Mouse (Mus musculus): ENCODE data around the gene Tram1l1.
"Not testable (repeated sequence)": the region's sequence is repeated elsewhere in the genome, so short reads cannot be mapped to it uniquely, and the experiment has no call there.

Tram1l1 gene

DNA sequence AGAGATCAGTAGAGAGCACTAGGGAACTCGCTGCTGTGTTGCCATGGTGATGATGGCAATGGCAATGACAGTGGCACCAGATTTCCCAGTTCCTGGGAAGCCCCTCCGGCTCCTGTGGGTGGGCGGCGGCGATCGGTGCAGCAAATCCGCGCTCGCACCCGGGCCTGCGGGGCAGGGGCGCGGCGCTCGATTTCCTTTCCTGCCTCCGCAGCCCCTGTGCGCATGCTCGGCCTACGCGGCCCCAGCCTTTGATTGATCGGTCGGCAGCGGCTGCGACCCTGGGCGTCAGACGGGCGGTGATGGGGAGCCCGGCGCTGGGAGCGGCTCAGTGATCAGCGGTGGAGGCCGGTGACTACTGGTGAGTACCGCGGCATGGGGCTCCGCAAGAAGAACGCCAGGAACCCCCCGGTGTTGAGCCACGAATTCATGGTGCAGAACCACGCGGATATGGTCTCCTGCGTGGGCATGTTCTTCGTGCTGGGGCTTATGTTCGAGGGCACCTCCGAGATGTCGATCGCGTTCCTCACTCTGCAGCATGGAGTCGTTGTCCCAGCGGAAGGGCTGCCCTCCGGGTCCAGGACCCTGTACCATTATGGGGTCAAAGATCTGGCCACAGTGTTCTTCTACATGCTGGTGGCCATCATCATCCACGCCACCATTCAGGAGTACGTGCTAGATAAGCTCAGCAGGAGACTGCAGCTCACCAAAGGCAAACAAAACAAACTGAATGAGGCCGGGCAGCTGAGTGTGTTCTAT lies at the start of gene Tram1l1:
Gene Tram1l1 (plus strand): TSS at position 35 of the 756 bp plus-strand sequence.
- peak; percentile 81 to 85 for DNase-seq (ENCODE audit: low spot score in 2 of 2)

DNA sequence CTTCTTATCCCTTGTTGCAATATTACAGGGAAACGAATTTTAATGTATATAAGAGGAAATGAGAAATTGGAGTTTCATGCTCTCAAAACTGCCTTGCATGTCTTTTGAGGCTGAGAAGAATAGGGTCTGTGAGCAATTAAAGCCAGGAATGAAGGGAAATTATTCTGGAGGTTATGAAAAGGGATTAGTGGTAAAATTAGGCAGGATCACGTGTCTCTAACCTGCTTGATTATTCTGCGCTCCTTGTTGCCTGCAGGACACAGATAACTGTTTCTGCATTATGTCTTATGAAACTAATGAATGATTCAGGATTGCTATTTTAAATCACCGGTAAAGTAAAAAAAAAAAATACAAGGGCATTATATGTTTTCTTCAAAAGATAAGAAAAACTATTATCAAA lies 49.4 kb upstream of the Tram1l1 start:
- no peak for DNase-seq (ENCODE audit: low spot score in 2 of 2)

DNA sequence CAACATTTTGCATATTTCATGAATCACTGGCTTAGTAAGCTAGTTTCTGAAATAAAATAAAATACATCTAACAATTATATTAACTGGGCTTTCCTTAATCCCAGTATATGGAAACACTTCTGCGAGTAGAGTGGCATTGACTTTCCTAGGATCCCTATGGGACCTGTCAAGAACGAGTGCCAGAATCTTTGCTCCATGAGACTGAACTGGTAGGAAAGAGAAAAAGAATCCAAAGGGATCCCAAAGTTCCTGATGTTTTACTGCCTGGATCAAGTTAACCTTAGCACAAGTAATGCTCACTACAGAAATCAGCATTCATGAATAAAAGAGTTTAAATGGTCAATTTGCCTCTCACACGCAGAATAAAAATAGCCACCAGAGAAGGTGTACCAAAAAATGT lies 49.0 kb upstream of the Tram1l1 start:
- no peak for DNase-seq (ENCODE audit: low spot score in 2 of 2)

DNA sequence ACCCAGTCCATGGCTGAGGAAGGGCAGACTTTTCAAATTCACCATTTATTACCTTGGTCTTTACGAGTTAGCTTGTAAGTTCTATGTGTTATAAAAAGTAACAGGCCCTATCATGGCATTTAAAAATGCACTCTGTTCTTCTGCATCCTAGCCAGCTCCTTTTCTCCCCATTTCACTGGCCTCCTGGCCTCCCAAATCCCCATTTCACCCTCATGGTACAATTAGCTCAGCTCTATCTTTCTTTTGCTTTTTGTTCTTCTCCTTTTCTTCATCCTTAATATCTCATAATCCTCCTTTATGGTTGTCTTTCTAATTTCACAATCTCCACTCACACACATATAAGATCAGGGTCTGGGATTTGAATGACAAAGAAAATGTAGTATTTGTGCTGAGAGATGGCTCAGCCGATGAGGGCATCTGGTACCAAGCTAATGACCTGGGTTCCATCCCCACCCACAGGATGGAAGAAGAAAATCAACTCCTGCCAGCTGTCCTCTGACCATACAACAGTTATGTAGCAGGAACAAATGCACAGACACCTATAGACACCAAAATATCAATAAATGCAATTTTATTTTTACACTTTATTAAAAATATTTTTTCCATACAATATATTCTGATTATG lies 48.1 kb upstream of the Tram1l1 start:
- no peak for DNase-seq (ENCODE audit: low spot score in 2 of 2)

DNA sequence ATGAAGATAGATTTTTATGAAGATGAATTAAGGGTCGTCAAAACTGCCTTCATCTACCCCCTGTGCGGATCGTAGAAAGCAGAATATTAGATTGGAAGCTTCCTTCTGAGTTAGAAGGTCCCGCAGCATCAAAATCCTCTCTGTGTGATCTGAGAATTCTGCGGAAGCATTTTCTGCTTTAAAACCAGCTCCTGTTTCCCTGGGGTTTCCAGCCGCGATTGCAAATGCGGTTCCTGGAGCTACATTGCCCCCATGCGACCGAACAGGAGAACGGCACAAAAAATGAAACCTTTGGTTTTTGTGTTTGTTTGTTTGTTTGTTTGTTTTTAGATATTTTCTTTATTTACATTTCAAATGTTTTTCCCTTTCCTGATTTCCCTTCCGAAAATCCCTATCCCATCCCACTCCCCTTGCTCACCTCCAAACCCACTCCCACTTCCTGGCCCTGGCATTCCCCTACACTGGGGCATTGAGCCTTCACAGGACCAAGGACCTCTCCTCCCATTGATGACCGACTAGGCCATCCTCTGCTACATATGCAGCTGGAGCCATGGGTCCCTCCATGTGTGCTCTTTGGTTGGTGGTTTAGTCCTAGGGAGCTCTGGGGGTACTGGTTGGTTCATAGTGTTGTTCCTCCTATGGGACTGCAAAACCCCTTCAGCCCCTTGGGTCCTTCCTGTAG lies 45.6 kb upstream of the Tram1l1 start:
- DNase-seq (ENCODE audit: low spot score in 2 of 2), result peak in 1 of 2 experiments; percentile 53

DNA sequence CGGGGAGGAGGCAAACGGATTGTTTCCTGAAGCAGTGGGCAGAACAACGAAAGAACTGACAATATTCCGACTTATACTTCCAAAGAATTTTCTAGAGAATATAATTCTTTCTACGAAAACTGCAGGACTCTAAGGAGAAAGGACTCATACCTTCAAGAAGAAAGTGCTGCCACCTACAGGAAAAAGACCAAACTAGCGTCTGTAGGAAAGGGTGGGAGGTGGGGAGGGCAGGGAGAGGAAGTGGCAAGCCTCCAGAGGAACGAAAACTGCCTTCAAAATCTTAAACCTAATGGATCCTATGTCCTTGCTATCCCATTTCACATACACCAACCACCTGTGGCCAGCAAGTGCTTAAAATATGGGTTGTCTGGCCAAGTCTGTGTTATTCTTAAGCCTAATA lies 31.7 kb upstream of the Tram1l1 start:
- not testable (repeated sequence) for DNase-seq (ENCODE audit: low spot score in 2 of 2)

DNA sequence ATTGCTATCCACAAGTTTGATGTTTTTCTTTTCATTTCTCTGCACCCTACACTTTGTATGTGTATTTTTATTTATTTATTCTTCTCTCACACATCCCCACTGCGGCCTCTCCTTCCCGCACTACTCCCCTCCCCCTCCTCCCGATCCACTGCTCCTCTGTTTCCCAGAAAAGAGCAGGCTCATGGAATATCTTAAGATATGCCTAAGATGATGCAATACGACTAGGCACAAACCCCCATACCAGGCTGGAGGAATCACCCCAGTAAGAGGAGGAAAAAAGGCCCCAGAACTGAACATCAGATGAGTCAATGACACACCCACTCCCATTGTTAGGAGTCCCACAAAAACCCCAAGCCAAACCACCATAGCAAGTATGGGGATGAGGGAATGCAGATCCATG lies 1.4 kb upstream of the Tram1l1 start:
- no peak for DNase-seq (ENCODE audit: low spot score in 2 of 2)

DNA sequence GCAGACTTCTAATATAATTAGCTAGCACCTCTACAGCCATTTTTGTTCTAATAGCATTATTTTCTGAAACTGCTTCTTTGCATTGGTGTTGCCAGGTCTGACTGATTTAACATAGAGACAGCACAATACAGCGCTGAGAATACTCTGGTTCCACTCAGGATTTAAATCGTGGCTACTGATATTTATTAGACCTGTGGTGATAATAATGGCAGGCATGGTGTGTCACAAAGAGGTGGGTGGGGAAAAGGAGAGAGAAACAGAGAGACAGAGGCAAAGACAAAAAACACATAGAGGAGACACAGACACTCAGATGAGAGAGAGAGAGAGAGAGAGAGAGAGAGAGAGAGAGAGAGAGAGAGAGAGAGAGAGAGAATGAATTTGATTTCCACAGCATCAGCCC lies 257 bp upstream of the Tram1l1 start:
- no peak for DNase-seq (ENCODE audit: low spot score in 2 of 2)

DNA sequence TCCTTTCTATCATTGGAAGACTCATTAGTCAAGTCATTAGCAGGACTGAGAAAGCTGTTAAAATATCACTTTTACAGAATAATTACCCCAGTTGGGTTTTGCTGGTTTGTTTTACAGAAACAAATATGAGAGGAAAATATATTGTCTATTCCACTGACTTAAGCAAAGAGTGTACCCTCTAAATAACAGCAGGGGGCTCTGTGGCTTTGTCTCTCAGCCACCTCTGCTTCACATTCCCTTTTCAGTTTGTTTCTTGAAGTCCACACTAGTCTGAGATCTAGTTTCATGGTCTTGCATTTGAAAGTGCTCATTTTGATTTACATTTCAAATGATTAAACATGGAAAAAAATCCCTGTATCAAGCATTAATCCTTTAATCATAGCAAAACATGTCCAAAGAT lies 25.8 kb downstream of the Tram1l1 start:
- DNase-seq (ENCODE audit: low spot score in 2 of 2), result no peak

DNA sequence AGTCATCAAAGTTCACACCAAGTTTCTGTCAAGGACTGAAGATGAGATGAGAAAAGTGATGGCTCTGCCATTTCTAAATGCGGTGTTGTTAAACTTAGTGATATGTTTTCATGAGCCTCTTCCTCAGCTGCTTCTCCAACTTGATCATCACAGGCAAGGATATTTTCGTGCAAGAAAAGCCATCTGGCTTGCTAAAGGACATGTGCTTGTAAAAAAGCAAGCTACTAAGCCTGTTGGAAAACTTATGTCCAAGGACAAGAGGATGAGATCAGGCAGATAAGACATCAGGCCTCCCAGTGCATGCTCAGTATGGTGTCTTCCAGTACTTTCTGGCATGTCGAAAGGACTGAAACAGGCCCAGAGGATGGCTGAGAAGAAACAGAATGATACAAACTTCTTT lies 36.9 kb downstream of the Tram1l1 start:
- DNase-seq (ENCODE audit: low spot score in 2 of 2), result peak in 1 of 2 experiments; percentile 5

DNA sequence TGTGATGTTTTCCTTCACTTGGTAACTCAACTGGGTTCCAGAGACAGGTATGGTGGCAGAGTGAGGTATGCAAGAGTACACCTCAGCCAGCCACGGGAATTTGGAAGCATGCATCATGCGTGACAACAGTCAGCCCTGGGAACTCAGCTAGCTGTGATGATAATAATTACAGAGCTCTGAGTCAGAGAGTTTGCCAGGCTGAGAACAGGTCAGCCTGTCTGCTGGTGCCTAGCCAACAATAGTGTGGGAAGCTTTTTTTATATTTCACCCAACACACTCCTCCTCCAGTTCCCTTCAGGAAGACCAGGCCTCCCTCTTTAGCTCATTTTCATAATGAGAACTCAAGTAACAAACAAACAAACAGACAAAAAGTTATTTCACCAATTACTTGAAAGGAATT lies 51.4 kb downstream of the Tram1l1 start:
- DNase-seq (ENCODE audit: low spot score in 2 of 2), result no peak

Measured in frontal cortex, postnatal 10 days (tissue).